Mouse (Mus musculus) myocyte (in vitro differentiated cells): ENCODE measurements around the gene Rhoq.

Source experiments
- CEBPB ChIP-seq: IDR thresholded peaks from 2 replicates; pipeline ENCODE4 v1.6.1; 2011; ENCODE audit warnings: mild to moderate bottlenecking, moderate library complexity; ENCODE audit not compliant: poor library complexity, insufficient read depth, severe bottlenecking
- E2F4 ChIP-seq: IDR thresholded peaks from one replicate; pipeline ENCODE4 v1.6.1; 2011; ENCODE audit warnings: mild to moderate bottlenecking, control low read depth, moderate library complexity; ENCODE audit not compliant: insufficient read depth
- MAX ChIP-seq: IDR thresholded peaks from one replicate; pipeline ENCODE4 v1.6.1; 2011; ENCODE audit warnings: low read depth, mild to moderate bottlenecking, control low read depth
- MYOD1 ChIP-seq, 3 experiments: IDR thresholded peaks; one replicate each; pipeline ENCODE4 v1.6.1; 2011; ENCODE audit warnings: control low read depth in 2 of 3, low read depth in 2 of 3, mild to moderate bottlenecking in 2 of 3, moderate library complexity in 1 of 3; ENCODE audit not compliant: insufficient read length in 2 of 3, control insufficient read depth in 1 of 3
- MYOG ChIP-seq, 3 experiments: IDR thresholded peaks; one replicate each; pipeline ENCODE4 v1.6.1; 2011; ENCODE audit warnings: control low read depth in 2 of 3, low read depth in 2 of 3, mild to moderate bottlenecking in 2 of 3; ENCODE audit not compliant: insufficient read length in 2 of 3, control insufficient read depth in 1 of 3, insufficient read depth in 1 of 3
- POLR2A ChIP-seq: IDR thresholded peaks from one replicate; pipeline ENCODE4 v1.6.1; 2011; ENCODE audit warnings: low read depth, mild to moderate bottlenecking, control low read depth, moderate library complexity; ENCODE audit not compliant: insufficient read length
- POLR2AphosphoS2 ChIP-seq: IDR thresholded peaks from one replicate; pipeline ENCODE4 v1.6.1; 2011; ENCODE audit warnings: low read depth, control low read depth; ENCODE audit not compliant: insufficient read length
- SRF ChIP-seq: IDR thresholded peaks from one replicate; pipeline ENCODE4 v1.6.1; 2011; ENCODE audit warnings: low read depth; ENCODE audit not compliant: control insufficient read depth, insufficient read length
- TCF3 ChIP-seq: IDR thresholded peaks from one replicate; pipeline ENCODE4 v1.6.1; 2011; ENCODE audit warnings: low read depth, control low read depth; ENCODE audit not compliant: insufficient read length
- USF1 ChIP-seq: IDR thresholded peaks from one replicate; pipeline ENCODE4 v1.6.1; 2011; ENCODE audit warnings: low read depth, mild to moderate bottlenecking, control low read depth, moderate library complexity

GRCm38 (mm10) chr17:86942112-86942511 is 20.8 kb upstream of the Rhoq start:
- no peak for TF ChIP-seq POLR2A
- no peak for TF ChIP-seq SRF
- TF ChIP-seq MAX, result no peak
- peak in 2 of 3 experiments; percentile 87 to 93 for TF ChIP-seq MYOD1 (IDR thresholded peaks at IDR 0.05; ENCODE audit: control insufficient read depth in 1 of 3, insufficient read length in 2 of 3, low read depth in 2 of 3)
- TF ChIP-seq TCF3, result peak; percentile 58
- no peak for TF ChIP-seq POLR2AphosphoS2
- peak in 2 of 3 experiments; percentile 64 to 96 for TF ChIP-seq MYOG (IDR thresholded peaks at IDR 0.05; ENCODE audit: control insufficient read depth in 1 of 3, insufficient read depth in 1 of 3, insufficient read length in 2 of 3, low read depth in 2 of 3)
- TF ChIP-seq USF1, result peak; percentile 52
- no peak for TF ChIP-seq E2F4
- peak; percentile 9; the same call in 1 of the 2 replicates for TF ChIP-seq CEBPB
